Mouse (Mus musculus): ENCODE measurements around the gene Max. TPM values are rescaled to one million over a fixed set of nuclear protein-coding genes. Genes with fewer than 3 reads are reported as not detected.

The Max gene
- polyA plus RNA-seq, 1 experiment from 2014 or later: 33.7 TPM

DNA sequence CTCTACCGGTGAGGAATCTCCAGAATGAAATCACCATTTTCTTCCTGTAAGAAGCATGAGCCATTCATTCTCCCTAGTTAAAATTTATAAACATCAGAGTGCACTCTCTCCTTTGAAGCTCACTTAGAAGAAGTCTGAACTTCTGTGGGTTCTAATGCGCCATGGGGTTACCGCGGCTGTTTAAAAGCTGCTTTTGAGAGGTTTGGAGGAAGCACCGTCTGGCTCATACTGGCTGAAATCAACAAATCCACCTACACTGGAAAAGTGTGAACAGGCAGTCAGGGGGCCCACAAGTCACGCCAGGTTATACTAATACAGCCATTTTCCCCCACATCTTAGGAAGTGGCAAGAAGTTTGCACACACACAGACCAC, 29.3 kb downstream of the Max start:
- Histone ChIP-seq H3K27me3 (ENCODE audit: control insufficient read depth, insufficient read depth, low read length) (no peaks in the 10 kb centered on the region), H3K9me3 (ENCODE audit: control insufficient read depth, low read length) (no peaks in the 10 kb centered on the region), H3K27ac (replicated peaks; ENCODE audit: low read depth, low read length) (no peak overlapping the region), H3K4me1 (ENCODE audit: control insufficient read depth, insufficient read depth, low read length) (no peaks in the 10 kb centered on the region), H3K9ac (ENCODE audit: low read length) (no peak overlapping the region), H3K36me3 (ENCODE audit: control insufficient read depth, insufficient read depth, low read length) (peaks cover 2% of the 10 kb centered on the region; the same call in 1 of the 2 replicates), H3K4me3 (ENCODE audit: low read depth, low read length) (no peak overlapping the region), H3K4me2 (ENCODE audit: low read depth, severe bottlenecking) (no peak overlapping the region)
- ATAC-seq (ENCODE audit: insufficient number of reproducible peaks, low FRiP score, low TSS enrichment, low read depth) (no peak), DNase-seq (ENCODE audit: low spot score) (no peak)
- 88% methylated on average over 6 of the region's 6 CpGs for WGBS

DNA sequence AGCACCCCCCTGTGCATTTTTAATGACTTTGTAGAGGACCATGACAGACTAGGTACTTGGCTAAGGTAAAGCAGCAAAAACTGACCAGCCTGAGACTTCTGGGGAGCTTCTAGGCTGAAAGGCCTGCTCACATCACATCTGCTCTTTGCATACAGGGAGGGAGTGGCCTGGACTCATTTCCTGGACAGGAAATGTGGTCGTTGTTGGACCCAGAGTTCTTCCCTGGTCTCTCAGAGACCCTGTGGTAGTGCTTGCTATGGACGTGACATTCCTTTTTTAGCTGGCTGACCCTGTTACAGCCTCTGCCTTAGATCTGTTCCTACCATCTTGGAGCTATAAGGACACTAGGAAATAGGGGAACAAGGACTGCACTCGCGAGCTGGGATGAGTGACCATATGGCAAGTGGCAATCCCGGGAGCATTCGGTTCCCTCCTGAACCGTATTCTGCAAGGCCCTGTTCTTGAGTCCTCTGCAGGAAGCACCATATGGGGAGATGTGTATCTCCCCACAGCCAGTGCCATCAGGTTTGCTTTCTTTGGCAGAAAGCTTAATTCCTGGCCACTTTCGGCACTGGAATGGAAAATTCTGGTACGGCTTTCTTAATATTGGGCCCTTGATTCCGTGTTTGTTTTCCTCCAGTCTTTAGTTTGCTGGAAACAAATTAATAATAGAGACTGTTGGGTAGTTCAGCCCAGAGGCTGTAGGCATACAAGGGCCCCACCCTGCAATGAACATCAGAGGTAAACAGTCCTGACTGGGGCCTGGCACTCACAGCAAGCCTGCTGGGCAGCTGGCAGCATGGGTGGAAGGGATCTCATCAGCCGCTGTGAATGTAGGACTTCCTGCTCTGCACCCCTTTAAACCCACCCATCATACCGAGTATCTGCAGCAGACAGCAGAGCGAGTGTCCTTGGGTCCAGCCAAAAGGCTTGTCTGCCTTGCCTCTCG, 30.0 kb downstream of the Max start:
- ATAC-seq (ENCODE audit: insufficient number of reproducible peaks, low FRiP score, low TSS enrichment, low read depth): no peak
- no peak overlapping the region for H3K27ac ChIP-seq (replicated peaks; ENCODE audit: low read depth, low read length)
- no peaks in the 10 kb centered on the region for H3K27me3 ChIP-seq (ENCODE audit: control insufficient read depth, insufficient read depth, low read length)
- H3K4me1 ChIP-seq (ENCODE audit: control insufficient read depth, insufficient read depth, low read length): no peaks in the 10 kb centered on the region
- no peak overlapping the region for H3K9ac ChIP-seq (ENCODE audit: low read length)
- no peak overlapping the region for H3K4me3 ChIP-seq (ENCODE audit: low read depth, low read length)
- no peak for DNase-seq (ENCODE audit: low spot score)
- 69% methylated on average over 14 of the region's 14 CpGs for WGBS
- no peaks in the 10 kb centered on the region for H3K9me3 ChIP-seq (ENCODE audit: control insufficient read depth, low read length)
- no peak overlapping the region for H3K4me2 ChIP-seq (ENCODE audit: low read depth, severe bottlenecking)
- peaks cover 2% of the 10 kb centered on the region; the same call in 1 of the 2 replicates for H3K36me3 ChIP-seq (ENCODE audit: control insufficient read depth, insufficient read depth, low read length)

- Histone ChIP-seq H3K27ac (replicated peaks; ENCODE audit: low read depth, low read length) (no peak overlapping the region), H3K4me2 (ENCODE audit: low read depth, severe bottlenecking) (no peak overlapping the region), H3K4me1 (ENCODE audit: control insufficient read depth, insufficient read depth, low read length) (no peaks in the 10 kb centered on the region), H3K36me3 (ENCODE audit: control insufficient read depth, insufficient read depth, low read length) (no peaks in the 10 kb centered on the region), H3K4me3 (ENCODE audit: low read depth, low read length) (no peak overlapping the region), H3K9me3 (ENCODE audit: control insufficient read depth, low read length) (no peaks in the 10 kb centered on the region), H3K27me3 (ENCODE audit: control insufficient read depth, insufficient read depth, low read length) (no peaks in the 10 kb centered on the region), H3K9ac (ENCODE audit: low read length) (no peak overlapping the region)
- DNase-seq (ENCODE audit: low spot score): no peak
- 65% methylated on average over 6 of the region's 6 CpGs for WGBS
- no peak for ATAC-seq (ENCODE audit: insufficient number of reproducible peaks, low FRiP score, low TSS enrichment, low read depth)
These were observed 31.8 kb downstream of the Max start for GRCm38 (mm10) chr12:76930177-76930576.

- Histone ChIP-seq H3K4me2 (ENCODE audit: low read depth, severe bottlenecking) (no peak overlapping the region), H3K4me3 (ENCODE audit: low read depth, low read length) (no peak overlapping the region), H3K9ac (ENCODE audit: low read length) (no peak overlapping the region), H3K9me3 (ENCODE audit: control insufficient read depth, low read length) (no peaks in the 10 kb centered on the region), H3K27ac (replicated peaks; ENCODE audit: low read depth, low read length) (no peak overlapping the region), H3K36me3 (ENCODE audit: control insufficient read depth, insufficient read depth, low read length) (no peaks in the 10 kb centered on the region), H3K27me3 (ENCODE audit: control insufficient read depth, insufficient read depth, low read length) (no peaks in the 10 kb centered on the region), H3K4me1 (ENCODE audit: control insufficient read depth, insufficient read depth, low read length) (no peaks in the 10 kb centered on the region)
- WGBS: 69% methylated on average over 10 of the region's 10 CpGs
- ATAC-seq (ENCODE audit: insufficient number of reproducible peaks, low FRiP score, low TSS enrichment, low read depth) (no peak), DNase-seq (ENCODE audit: low spot score) (no peak)
These were observed 34.5 kb downstream of the Max start for GRCm38 (mm10) chr12:76927539-76927938.

DNA sequence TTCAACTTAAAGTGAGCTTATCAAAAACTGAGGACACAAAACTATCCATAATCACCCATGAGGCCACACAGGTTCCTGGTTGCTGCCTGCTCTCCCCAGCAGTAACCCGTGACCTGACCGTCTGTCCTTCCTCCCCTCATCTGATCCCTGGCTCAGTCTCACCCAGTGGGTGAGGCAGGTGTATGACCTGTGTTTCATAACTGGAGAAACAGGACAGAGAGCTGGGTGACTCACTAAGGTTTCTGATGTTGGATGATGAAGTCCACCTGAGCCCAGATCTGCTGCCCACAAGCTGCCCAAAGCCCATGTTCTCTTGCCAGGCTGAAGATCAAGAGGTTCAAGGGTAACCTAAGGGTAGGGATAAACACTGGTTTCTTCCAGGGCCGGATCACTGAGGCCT, 35.0 kb downstream of the Max start:
- H3K4me2 ChIP-seq (ENCODE audit: low read depth, severe bottlenecking): no peak overlapping the region
- no peak overlapping the region for H3K27ac ChIP-seq (replicated peaks; ENCODE audit: low read depth, low read length)
- ATAC-seq (ENCODE audit: insufficient number of reproducible peaks, low FRiP score, low TSS enrichment, low read depth): no peak
- no peaks in the 10 kb centered on the region for H3K27me3 ChIP-seq (ENCODE audit: control insufficient read depth, insufficient read depth, low read length)
- no peaks in the 10 kb centered on the region for H3K9me3 ChIP-seq (ENCODE audit: control insufficient read depth, low read length)
- H3K36me3 ChIP-seq (ENCODE audit: control insufficient read depth, insufficient read depth, low read length): no peaks in the 10 kb centered on the region
- no peaks in the 10 kb centered on the region for H3K4me1 ChIP-seq (ENCODE audit: control insufficient read depth, insufficient read depth, low read length)
- H3K9ac ChIP-seq (ENCODE audit: low read length): no peak overlapping the region
- 79% methylated on average over 3 of the region's 3 CpGs for WGBS
- no peak for DNase-seq (ENCODE audit: low spot score)
- H3K4me3 ChIP-seq (ENCODE audit: low read depth, low read length): no peak overlapping the region

- no peak for DNase-seq (ENCODE audit: low spot score)
- H3K27ac ChIP-seq (replicated peaks; ENCODE audit: low read depth, low read length): no peak overlapping the region
- H3K9ac ChIP-seq (ENCODE audit: low read length): no peak overlapping the region
- no peak overlapping the region for H3K4me2 ChIP-seq (ENCODE audit: low read depth, severe bottlenecking)
- H3K9me3 ChIP-seq (ENCODE audit: control insufficient read depth, low read length): no peaks in the 10 kb centered on the region
- H3K4me3 ChIP-seq (ENCODE audit: low read depth, low read length): no peak overlapping the region
- ATAC-seq (ENCODE audit: insufficient number of reproducible peaks, low FRiP score, low TSS enrichment, low read depth): no peak
- no peaks in the 10 kb centered on the region for H3K4me1 ChIP-seq (ENCODE audit: control insufficient read depth, insufficient read depth, low read length)
- WGBS: 84% methylated on average over 10 of the region's 10 CpGs
- H3K27me3 ChIP-seq (ENCODE audit: control insufficient read depth, insufficient read depth, low read length): no peaks in the 10 kb centered on the region
- no peaks in the 10 kb centered on the region for H3K36me3 ChIP-seq (ENCODE audit: control insufficient read depth, insufficient read depth, low read length)
These were observed 35.6 kb downstream of the Max start for GRCm38 (mm10) chr12:76926338-76926945.

DNA sequence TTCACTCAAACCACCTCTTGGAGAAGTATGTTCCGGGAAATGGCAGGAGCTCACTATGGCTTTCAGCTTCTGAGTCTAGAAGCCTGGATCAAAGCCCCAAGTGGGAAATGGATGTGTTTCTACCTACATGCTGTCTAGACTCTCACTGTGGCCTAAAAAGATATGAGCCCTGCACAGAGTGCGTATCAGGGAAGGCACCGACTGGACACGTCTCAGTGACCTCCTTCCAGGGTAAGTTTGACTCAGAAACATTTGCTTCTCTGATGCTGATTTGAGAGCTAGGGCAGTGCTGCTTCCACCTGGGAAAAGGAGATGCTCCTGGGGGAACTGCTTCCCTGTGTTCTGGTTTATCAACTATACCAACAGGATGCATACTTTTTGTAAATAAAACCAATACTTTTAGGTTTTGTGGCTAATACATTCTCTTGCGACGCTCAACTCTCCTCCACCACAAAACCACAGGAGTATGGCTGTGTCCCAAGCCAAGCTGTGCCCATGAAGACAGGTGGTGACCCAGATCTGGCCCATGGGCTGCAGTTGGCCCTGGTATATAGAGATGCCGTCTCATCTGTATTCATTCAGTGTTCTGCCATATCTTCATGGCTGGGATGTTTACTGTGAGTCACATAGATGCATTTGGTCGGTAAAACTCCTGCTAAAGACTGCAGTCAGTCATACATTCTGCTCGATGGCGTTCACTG, 36.9 kb downstream of the Max start:
- Histone ChIP-seq H3K4me3 (ENCODE audit: low read depth, low read length) (no peak overlapping the region), H3K27me3 (ENCODE audit: control insufficient read depth, insufficient read depth, low read length) (no peaks in the 10 kb centered on the region), H3K9me3 (ENCODE audit: control insufficient read depth, low read length) (no peaks in the 10 kb centered on the region), H3K36me3 (ENCODE audit: control insufficient read depth, insufficient read depth, low read length) (no peaks in the 10 kb centered on the region), H3K4me1 (ENCODE audit: control insufficient read depth, insufficient read depth, low read length) (no peaks in the 10 kb centered on the region), H3K27ac (replicated peaks; ENCODE audit: low read depth, low read length) (no peak overlapping the region), H3K4me2 (ENCODE audit: low read depth, severe bottlenecking) (no peak overlapping the region), H3K9ac (ENCODE audit: low read length) (no peak overlapping the region)
- WGBS: 92% methylated on average over 10 of the region's 10 CpGs
- DNase-seq (ENCODE audit: low spot score) (no peak), ATAC-seq (ENCODE audit: insufficient number of reproducible peaks, low FRiP score, low TSS enrichment, low read depth) (no peak)

GRCm38 (mm10) chr12:76923118-76923517, 38.9 kb downstream of the Max start:
- DNase-seq (ENCODE audit: low spot score) (no peak), ATAC-seq (ENCODE audit: insufficient number of reproducible peaks, low FRiP score, low TSS enrichment, low read depth) (no peak)
- WGBS: 90% methylated on average over 8 of the region's 8 CpGs
- Histone ChIP-seq H3K4me3 (ENCODE audit: low read depth, low read length) (no peak overlapping the region), H3K4me2 (ENCODE audit: low read depth, severe bottlenecking) (no peak overlapping the region), H3K36me3 (ENCODE audit: control insufficient read depth, insufficient read depth, low read length) (no peaks in the 10 kb centered on the region), H3K9me3 (ENCODE audit: control insufficient read depth, low read length) (no peaks in the 10 kb centered on the region), H3K9ac (ENCODE audit: low read length) (no peak overlapping the region), H3K27ac (replicated peaks; ENCODE audit: low read depth, low read length) (no peak overlapping the region), H3K27me3 (ENCODE audit: control insufficient read depth, insufficient read depth, low read length) (no peaks in the 10 kb centered on the region), H3K4me1 (ENCODE audit: control insufficient read depth, insufficient read depth, low read length) (no peaks in the 10 kb centered on the region)

All from limb, embryonic 11.5 days (tissue).